Mouse (Mus musculus): ENCODE data around the gene Srcap. TPM values are rescaled to one million over a fixed set of nuclear protein-coding genes. Genes with fewer than 3 reads are reported as not detected.
"Not testable (repeated sequence)": the region's sequence is repeated elsewhere in the genome, so short reads cannot be mapped to it uniquely, and the experiment has no call there.

Srcap gene
- total RNA-seq, 2 experiments from 2014 or later: 70.3 to 78.6 TPM

DNA sequence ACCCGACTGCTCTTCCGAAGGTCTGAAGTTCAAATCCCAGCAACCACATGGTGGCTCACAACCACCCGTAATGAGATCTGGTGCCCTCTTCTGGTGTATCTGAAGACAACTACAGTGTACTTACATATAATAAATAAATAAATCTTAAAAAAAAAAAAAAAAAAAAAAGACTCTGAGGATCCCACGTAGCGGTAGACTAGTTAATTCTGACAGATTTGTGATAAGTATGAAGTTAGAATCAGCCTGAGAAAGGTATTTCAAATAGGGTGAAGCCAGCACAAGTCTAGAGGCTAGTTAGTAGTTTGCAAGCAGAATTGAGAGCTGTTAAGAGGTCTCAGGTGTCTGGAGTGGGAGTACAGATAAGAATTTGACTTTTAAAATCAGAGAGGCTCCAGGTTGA, 23.4 kb upstream of the Srcap start:
- not testable (repeated sequence) for DNase-seq (ENCODE audit: low spot score in 2 of 2)

GRCm38 (mm10) chr7:127489982-127490381, 21.8 kb upstream of the Srcap start:
- no peak for DNase-seq (ENCODE audit: low spot score in 2 of 2)

DNA sequence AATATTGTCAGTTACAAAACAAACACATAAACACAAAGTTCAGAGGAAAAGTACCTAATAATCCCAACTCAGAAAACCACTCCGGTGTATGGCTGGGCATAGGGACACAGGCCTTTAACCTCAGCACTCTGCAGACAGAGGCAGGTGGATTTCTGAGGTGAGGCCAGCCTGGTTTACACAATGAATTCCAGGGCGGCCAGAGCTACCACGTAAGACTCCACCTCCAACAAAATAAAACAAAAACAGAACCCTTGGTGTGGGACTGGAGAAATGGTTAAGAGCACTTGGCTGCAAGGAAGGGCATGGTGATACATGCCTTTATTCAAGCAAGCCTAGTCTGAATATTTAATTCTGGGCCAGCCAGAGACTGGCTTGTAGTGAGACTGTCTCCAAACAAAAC, 19.9 kb upstream of the Srcap start:
- DNase-seq (ENCODE audit: low spot score in 2 of 2): no peak

DNA sequence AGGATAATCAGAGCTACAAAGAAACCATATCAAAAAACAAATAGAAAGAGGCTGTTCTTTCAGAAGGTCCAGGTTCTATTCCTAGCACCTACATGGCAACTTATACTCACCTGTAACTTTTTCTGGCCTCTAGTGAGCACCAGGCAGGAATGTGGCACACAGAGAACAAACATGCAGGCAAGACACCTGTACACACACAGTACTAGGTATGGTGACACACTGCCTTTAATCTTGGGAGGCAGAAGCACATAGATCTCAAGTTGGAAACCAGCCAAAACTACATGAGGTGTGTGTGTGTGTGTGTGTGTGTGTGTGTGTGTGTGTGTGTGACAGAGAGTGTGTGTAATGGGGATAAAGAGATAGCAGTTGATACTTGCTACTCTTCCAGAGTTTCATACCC, 17.1 kb upstream of the Srcap start:
- DNase-seq (ENCODE audit: low spot score in 2 of 2): no peak

DNA sequence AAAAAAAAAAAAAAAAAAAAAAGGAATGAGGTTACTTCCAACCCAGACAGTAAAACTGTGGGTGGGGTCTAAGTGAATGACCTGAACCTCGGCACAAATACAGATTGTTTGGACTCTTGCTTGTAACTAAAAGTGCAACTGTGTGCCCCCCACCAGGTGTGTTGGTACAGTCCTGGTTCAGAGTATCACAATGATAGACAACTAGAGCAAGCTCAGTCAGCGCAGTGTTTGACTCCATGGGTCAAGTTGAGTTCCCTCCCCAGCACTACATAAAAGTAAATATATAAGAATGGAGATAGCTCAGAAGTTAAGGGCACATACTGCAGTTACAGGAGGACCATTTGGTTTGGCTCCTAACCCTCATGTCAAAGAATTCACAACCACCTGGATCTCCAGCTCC, 14.4 kb upstream of the Srcap start:
- no peak for DNase-seq (ENCODE audit: low spot score in 2 of 2)

DNA sequence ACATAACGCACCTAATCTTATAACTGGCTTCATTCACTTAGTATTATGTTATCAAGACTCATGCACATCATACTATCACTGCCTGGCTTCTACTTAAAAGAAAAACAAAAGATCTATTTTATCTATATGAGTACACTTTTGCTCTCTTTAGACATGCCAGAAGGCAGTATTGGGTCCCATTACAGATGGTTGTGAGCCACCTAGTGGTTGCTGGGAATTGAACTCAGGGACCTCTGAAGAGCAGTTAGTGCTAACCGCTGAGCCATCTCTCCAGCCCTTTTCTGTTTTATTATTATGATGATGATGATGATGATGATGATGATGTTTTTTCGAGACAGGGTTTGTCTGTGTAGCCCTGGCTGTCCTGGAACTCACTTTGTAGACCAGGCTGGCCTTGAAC, 13.4 kb upstream of the Srcap start:
- DNase-seq (ENCODE audit: low spot score in 2 of 2): no peak

- no peak for DNase-seq (ENCODE audit: low spot score in 2 of 2)
These were observed 3.5 kb upstream of the Srcap start for GRCm38 (mm10) chr7:127508291-127508690.

GRCm38 (mm10) chr7:127509830-127510229, 2.0 kb upstream of the Srcap start:
- not testable (repeated sequence) for DNase-seq (ENCODE audit: low spot score in 2 of 2)

DNA sequence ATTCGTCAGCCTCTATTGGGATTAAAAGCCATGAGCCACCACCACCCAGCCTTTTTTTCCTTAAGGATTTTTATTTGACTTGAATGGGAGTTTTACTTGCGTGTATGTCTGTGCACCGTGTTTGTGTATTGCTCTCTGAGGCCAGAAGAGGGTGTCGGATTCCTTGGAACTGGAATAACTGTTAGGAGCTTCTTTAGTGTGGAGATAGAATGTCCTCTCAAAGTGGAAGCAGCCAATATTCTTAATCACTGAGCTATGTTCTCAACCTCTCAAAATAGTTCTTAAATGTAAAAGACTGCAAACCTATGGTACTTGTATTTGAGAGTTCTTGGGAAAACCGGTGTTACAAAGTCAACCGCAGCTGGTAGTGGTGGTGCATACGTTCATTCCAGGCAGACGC, 542 bp upstream of the Srcap start:
- no peak for DNase-seq (ENCODE audit: low spot score in 2 of 2)

DNA sequence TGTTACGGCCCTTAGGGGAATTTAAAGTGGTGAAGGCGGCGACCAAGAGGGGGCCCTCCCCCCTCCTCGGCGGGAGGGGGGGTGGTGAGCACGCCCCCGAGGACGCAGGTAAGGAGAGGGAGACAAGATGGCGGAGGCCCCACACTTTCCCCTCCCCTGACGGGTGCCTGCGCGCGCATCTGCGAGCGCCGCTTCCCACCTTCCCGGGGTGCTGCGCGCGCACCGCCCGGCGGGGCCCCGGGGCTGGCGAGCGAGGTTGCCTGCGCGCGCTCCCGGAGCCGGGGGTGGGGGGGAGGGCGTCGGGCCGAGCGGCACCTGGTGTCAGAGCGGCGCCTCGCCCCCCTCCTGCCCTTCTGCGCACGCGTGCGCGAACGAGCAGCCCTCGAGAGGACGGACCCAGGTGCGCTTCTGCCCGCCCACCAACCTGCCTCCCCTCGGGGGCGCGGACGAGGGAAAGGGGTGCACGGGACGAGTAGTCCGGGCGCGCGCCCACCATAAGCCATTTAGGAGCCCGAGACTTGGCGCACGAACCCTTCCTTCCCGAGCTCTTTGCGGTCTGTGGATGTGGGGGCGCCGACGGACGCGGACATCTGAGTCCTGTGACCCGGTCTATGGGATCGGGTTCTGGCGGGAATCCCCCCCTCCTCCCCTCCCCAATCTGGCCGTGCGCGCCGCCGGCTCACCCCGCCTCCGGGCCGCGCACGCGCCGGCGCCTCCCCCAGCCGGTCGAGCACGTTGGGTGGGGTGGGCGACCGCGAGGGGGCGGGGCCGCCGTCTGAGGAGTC, 640 bp downstream of the Srcap start:
- peak; percentile 90 to 93 for DNase-seq (ENCODE audit: low spot score in 2 of 2)

DNA sequence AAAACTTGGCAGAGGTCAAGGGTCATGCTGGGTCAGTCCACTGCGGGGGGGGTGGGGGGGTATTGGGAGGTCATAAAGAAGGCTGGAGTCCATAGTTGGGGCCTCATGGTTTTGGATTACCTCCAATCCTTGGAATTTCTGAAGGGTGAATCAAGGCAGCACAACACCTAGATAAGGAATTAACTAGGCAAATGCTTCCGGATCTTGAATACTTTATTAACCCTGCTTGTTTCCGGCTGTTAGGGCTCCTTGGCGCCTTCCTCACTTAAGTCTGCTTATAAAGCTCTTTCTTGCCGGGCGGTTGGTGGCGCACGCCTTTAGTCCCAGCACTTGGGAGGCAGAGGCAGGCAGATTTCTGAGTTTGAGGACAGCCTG, 1.2 kb downstream of the Srcap start:
- no peak for DNase-seq (ENCODE audit: low spot score in 2 of 2)

GRCm38 (mm10) chr7:127513781-127514180, 2.0 kb downstream of the Srcap start:
- DNase-seq (ENCODE audit: low spot score in 2 of 2): no peak

DNA sequence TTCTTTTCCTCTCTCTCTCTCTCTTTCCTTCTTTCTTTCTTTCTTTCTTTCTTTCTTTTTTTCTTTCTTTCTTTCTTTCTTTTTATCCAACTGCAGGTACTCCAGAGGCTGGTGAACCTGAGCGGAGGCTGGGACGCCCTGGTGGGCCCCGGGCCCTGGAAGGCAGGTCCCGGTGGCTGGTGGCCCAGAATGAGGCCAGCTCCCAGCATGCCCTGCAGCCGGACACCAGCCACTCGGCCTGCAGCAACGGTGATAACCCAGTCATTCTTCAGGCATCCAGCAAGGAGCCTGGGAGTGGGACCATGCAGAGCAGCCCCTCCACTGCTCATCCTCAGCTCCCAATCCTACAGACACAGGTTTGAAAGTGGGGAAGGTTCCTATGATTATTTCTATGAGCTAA, 4.1 kb downstream of the Srcap start:
- DNase-seq (ENCODE audit: low spot score in 2 of 2): no peak

- DNase-seq (ENCODE audit: low spot score in 2 of 2): no peak
These were observed 4.6 kb downstream of the Srcap start for GRCm38 (mm10) chr7:127516344-127516743.

DNA sequence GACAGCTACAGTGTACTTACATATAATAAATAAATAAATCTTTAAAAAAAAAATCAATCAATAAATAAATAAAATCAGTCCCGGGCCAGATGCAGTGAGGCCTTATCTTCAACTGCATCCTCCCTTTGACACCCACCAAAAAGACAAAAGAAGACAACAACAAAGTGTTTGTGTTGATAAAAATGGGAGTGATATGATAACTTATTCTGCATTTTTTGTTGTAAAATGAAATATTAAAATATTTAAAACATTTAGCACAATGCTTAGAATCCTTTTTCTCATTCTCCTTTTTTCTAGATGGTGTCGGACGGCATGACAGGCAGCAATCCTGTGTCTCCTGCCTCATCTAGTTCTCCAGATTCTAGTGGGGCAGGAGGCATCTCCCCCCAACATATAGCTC, 7.5 kb downstream of the Srcap start, which contains the start of gene Gm42715:
Gene Gm42715, plus strand, starts transcription at position 301 of the 400 bp plus-strand sequence.
- no peak for DNase-seq (ENCODE audit: low spot score in 2 of 2)

GRCm38 (mm10) chr7:127541671-127542070, 29.9 kb downstream of the Srcap start:
- no peak for DNase-seq (ENCODE audit: low spot score in 2 of 2)

DNA sequence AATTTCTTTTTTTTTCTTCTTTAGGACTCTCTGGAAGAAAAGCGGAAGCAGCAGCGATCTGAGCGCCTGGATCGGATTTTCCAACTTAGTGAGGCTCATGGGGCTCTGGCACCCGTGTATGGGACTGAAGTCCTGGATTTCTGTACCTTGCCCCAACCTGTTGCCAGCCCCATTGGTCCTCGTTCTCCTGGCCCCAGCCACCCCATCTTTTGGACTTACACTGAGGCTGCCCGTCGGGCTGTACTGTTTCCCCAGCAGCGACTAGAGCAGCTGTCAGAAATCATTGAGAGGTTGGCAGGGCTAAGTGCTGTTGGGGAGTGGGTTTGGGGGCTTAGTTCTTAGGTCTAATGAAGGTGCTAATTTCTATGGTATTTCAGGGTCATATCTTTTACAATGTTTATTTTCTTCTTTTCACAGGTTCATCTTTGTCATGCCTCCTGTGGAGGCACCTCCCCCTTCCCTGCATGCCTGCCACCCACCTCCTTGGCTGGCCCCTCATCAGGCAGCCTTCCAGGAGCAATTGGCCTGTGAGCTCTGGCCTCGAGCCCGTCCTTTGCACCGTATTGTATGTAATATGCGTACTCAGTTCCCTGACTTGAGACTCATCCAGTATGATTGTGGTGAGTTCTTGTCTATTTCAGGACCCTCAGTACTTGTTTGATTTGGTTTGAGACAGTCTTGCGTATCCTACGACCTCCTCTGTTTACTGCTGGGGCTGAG, 37.5 kb downstream of the Srcap start:
- DNase-seq (ENCODE audit: low spot score in 2 of 2): no peak

GRCm38 (mm10) chr7:127551558-127551957, 39.8 kb downstream of the Srcap start:
- no peak for DNase-seq (ENCODE audit: low spot score in 2 of 2)

DNA sequence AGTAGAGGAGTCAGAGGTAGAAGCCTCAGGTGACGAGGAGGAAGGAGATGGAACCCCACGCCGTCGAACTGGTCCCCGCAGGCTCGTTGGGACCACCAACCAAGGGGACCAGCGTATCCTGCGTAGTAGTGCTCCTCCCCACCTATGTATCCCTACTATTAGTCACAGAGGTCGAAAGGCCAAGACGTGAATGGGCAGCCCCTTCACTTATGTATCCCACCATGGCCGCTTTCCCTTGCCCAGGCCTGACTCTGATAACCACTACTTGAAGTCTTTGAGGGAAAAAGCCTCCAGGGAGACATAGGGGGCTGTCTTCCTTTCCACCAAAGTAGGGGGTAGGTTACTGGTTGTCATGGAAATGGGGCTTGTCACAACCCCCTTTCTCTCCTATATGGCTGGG, 48.8 kb downstream of the Srcap start:
- no peak for DNase-seq (ENCODE audit: low spot score in 2 of 2)

DNA sequence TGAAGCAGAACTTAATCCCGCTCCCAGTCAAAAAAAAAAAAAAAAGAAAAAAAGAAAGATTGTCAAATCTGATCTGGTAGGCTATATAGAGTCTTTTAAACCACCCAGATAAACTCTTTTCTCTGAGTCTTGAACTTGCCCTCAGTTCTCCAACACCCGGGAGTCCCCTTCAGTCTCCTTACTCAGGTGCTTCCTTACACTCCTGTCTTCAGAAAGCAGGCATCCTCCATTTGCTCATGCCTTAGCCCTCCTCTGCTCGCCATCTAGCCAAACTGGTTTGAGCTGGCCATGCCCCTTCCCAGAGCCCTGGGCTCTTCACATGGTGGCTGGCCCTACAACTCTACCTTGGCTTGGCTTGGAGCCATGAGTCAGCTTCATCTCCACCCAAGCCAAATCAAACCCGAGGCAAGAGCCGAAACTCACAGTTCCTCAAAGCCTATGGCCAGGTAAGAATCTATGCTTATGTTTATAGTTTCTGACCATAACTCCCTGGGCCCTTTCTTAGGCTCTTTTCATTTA, 49.6 kb downstream of the Srcap start, which contains the start of gene Tmem265:
Gene Tmem265, plus strand, starts transcription at position 51 of the 519 bp plus-strand sequence.
- DNase-seq (ENCODE audit: low spot score in 2 of 2): no peak

- DNase-seq (ENCODE audit: low spot score in 2 of 2): no peak
These were observed 52.8 kb downstream of the Srcap start for GRCm38 (mm10) chr7:127564381-127565150.

Measured in gastrocnemius, postnatal 4 days (tissue).